Mouse (Mus musculus): ENCODE results near the gene Zmynd15. TPM values are rescaled to one million over a fixed set of nuclear protein-coding genes. Genes with fewer than 3 reads are reported as not detected.
A peak's percentile ranks its signal among the peaks of the same experiment; 100 is the strongest.
"Not testable (repeated sequence)": the region's sequence is repeated elsewhere in the genome, so short reads cannot be mapped to it uniquely, and the experiment has no call there.

Gene Zmynd15
- total RNA-seq, 2 experiments from 2014 or later, result 0.92 to 2.0 TPM

- DNase-seq, result no peak
These were observed 11.9 kb upstream of the Zmynd15 start for GRCm38 (mm10) chr11:70447373-70447772.

- no peak for DNase-seq
These were observed 8.3 kb upstream of the Zmynd15 start for GRCm38 (mm10) chr11:70450926-70451325.

- DNase-seq, result peak; percentile 97
These were observed 7.3 kb upstream of the Zmynd15 start, which contains the start of gene Med11 for GRCm38 (mm10) chr11:70451797-70452498. Gene Med11 (plus strand): TSS chr11:70451919.

GRCm38 (mm10) chr11:70453261-70454044 is 5.8 kb upstream of the Zmynd15 start:
- DNase-seq, result no peak

- DNase-seq, result peak; percentile 53
These were observed 418 bp downstream of the Zmynd15 start, which contains the start of gene Cxcl16 for GRCm38 (mm10) chr11:70459601-70460101. Gene Cxcl16 (minus strand): TSS chr11:70459984.

- DNase-seq, result no peak
These were observed 4.7 kb downstream of the Zmynd15 start for GRCm38 (mm10) chr11:70463970-70464369.

- DNase-seq, result no peak
These were observed 6.0 kb downstream of the Zmynd15 start for GRCm38 (mm10) chr11:70465211-70465610.

GRCm38 (mm10) chr11:70465824-70466223 is 6.6 kb downstream of the Zmynd15 start:
- peak; percentile 65 for DNase-seq

GRCm38 (mm10) chr11:70467902-70468619 is 8.8 kb downstream of the Zmynd15 start:
- no peak for DNase-seq

GRCm38 (mm10) chr11:70469764-70470163 is 10.5 kb downstream of the Zmynd15 start:
- no peak for DNase-seq

GRCm38 (mm10) chr11:70472716-70473115 is 13.5 kb downstream of the Zmynd15 start:
- no peak for DNase-seq

GRCm38 (mm10) chr11:70473291-70473690 is 14.1 kb downstream of the Zmynd15 start:
- not testable (repeated sequence) for DNase-seq

GRCm38 (mm10) chr11:70474872-70475534 is 15.8 kb downstream of the Zmynd15 start:
- no peak for DNase-seq

- no peak for DNase-seq
These were observed 26.3 kb downstream of the Zmynd15 start for GRCm38 (mm10) chr11:70485498-70485897.

GRCm38 (mm10) chr11:70487816-70488215 is 28.6 kb downstream of the Zmynd15 start:
- peak; percentile 44 for DNase-seq

GRCm38 (mm10) chr11:70489138-70489537 is 29.9 kb downstream of the Zmynd15 start:
- no peak for DNase-seq

GRCm38 (mm10) chr11:70489684-70490083 is 30.5 kb downstream of the Zmynd15 start:
- no peak for DNase-seq

- peak; percentile 32 for DNase-seq
These were observed 40.6 kb downstream of the Zmynd15 start for GRCm38 (mm10) chr11:70499566-70500475.

- DNase-seq, result no peak
These were observed 41.2 kb downstream of the Zmynd15 start for GRCm38 (mm10) chr11:70500476-70500812.

GRCm38 (mm10) chr11:70502018-70502417 is 42.8 kb downstream of the Zmynd15 start:
- DNase-seq, result no peak

- DNase-seq, result no peak
These were observed 45.7 kb downstream of the Zmynd15 start, which contains the start of gene Tm4sf5 for GRCm38 (mm10) chr11:70504970-70505369. Gene Tm4sf5 (plus strand): TSS chr11:70505244.
